Mouse (Mus musculus): ENCODE data around the gene Rhbdd2. TPM values are rescaled to one million over a fixed set of nuclear protein-coding genes. Genes with fewer than 3 reads are reported as not detected.

Gene Rhbdd2
- total and polyA plus RNA-seq, 3 experiments = 3.7 to 21.3 (median 6.4) TPM

DNA sequence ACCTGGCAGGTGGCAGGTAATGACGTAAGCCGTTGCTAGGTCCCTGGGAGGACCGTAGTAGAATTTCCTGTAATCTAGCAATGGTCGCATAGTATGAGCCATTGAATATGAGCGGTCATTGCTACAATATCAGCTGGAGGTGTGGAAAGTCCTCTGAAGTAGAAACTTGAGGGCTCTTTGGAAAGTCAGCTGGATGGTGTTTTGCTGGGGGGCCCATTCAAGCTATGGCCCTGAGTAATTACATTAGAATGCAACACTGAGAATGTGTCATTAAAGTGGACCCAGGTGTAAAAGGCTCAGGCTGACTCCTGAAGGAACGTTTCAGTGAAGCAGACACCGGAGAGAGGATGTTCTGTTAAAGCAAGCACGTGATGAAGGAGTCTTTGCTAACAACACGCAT is 11.9 kb upstream of the Rhbdd2 start:
- H3K4me1 ChIP-seq (ENCODE audit: control insufficient read depth in 1 of 2, insufficient read depth in 2 of 2) = peaks cover 0 to 3% of the 10 kb centered on the region in 2 experiments; a peak in 2 of 4 replicates
- dilution Hi-C loops (cut with MboI; ENCODE audit: extremely low pct_ligation_motif_present, extremely low pct_unique_long_range_greater_than_20kb, low sequenced_read_pairs) = no loop called here
- no peaks in the 10 kb centered on the region for H3K9me3 ChIP-seq (replicated peaks; ENCODE audit: low read length)

GRCm38 (mm10) chr5:135621725-135622124 is 10.7 kb upstream of the Rhbdd2 start:
- dilution Hi-C loops (cut with MboI; ENCODE audit: extremely low pct_ligation_motif_present, extremely low pct_unique_long_range_greater_than_20kb, low sequenced_read_pairs) = no loop called here
- Histone ChIP-seq H3K4me1 (ENCODE audit: control insufficient read depth in 1 of 2, insufficient read depth in 2 of 2) (no peaks in the 10 kb centered on the region), H3K9ac (ENCODE audit: insufficient read depth, low read depth) (no peak overlapping the region), H3K4me2 (ENCODE audit: insufficient read depth, low read depth, poor library complexity, severe bottlenecking) (no peak overlapping the region), H3K36me3 (replicated peaks in 1 of 2; ENCODE audit: control insufficient read depth in 1 of 2, insufficient read depth in 1 of 2, low read length in 1 of 2) (no peaks in the 10 kb centered on the region), H3K27ac (ENCODE audit: insufficient read depth, low read depth) (no peak overlapping the region), H3K27me3 (replicated peaks) (peaks cover 21% of the 10 kb centered on the region), H3K9me3 (replicated peaks; ENCODE audit: low read length) (no peaks in the 10 kb centered on the region), H3K79me2 (replicated peaks; ENCODE audit: control insufficient read depth, extremely low read depth, insufficient read depth, poor library complexity, severe bottlenecking) (no peaks in the 10 kb centered on the region), H3K4me3 (replicated peaks in 1 of 3; ENCODE audit: low read depth in 2 of 3, low read length in 2 of 3, poor library complexity in 1 of 3) (no peak overlapping the region)
- no peak for DNase-seq (ENCODE audit: extremely low read depth)
- in situ Hi-C loops (cut with MboI; ENCODE audit: low pct_ligation_motif_present, low pct_unique_long_range_greater_than_20kb, low sequenced_read_pairs) = no loop called here
- TF ChIP-seq BHLHE40 (IDR thresholded peaks at IDR 0.05; ENCODE audit: low read depth, low read length) (no peak), CHD2 (IDR thresholded peaks at IDR 0.05; ENCODE audit: low read length) (no peak), PAX5 (IDR thresholded peaks at IDR 0.05; ENCODE audit: low read length) (no peak), E2F4 (IDR thresholded peaks at IDR 0.05; ENCODE audit: insufficient replicate concordance, low read depth, low read length) (no peak), SMC3 (IDR thresholded peaks at IDR 0.05; ENCODE audit: low read depth, low read length) (no peak), GABPA (IDR thresholded peaks at IDR 0.05; ENCODE audit: insufficient replicate concordance, low read depth, low read length) (no peak), EP300 (IDR thresholded peaks at IDR 0.05; ENCODE audit: low read length) (no peak), MEF2A (IDR thresholded peaks at IDR 0.05; ENCODE audit: borderline replicate concordance, low read depth, low read length) (no peak), ZNF384 (IDR thresholded peaks at IDR 0.05; ENCODE audit: low read depth, low read length) (no peak), POLR2AphosphoS2 (IDR thresholded peaks at IDR 0.05; ENCODE audit: low read depth, low read length) (no peak), UBTF (IDR thresholded peaks at IDR 0.05; ENCODE audit: low read depth, low read length) (no peak)

More for the DNA sequence above, 11.9 kb upstream of the Rhbdd2 start:
- no peak for DNase-seq (ENCODE audit: extremely low read depth)
- no peak overlapping the region for H3K27ac ChIP-seq (ENCODE audit: insufficient read depth, low read depth)
- H3K4me3 ChIP-seq (replicated peaks in 1 of 3; ENCODE audit: low read depth in 2 of 3, low read length in 2 of 3, poor library complexity in 1 of 3) = no peak overlapping the region
- TF ChIP-seq E2F4 (IDR thresholded peaks at IDR 0.05; ENCODE audit: insufficient replicate concordance, low read depth, low read length) = no peak
- TF ChIP-seq ZC3H11A (IDR thresholded peaks at IDR 0.05; ENCODE audit: low read depth, low read length) = no peak
- no peak for TF ChIP-seq MYC (IDR thresholded peaks at IDR 0.05; ENCODE audit: low read depth, low read length)
- TF ChIP-seq ELF1 (IDR thresholded peaks at IDR 0.05; ENCODE audit: low read depth, low read length) = no peak
- no peak for TF ChIP-seq JUND (conservative IDR thresholded peaks at IDR 0.05; ENCODE audit: low read depth, low read length)
- no peak for TF ChIP-seq ETS1 (conservative IDR thresholded peaks at IDR 0.05; ENCODE audit: low read depth, low read length)
- no peak for TF ChIP-seq TCF12 (IDR thresholded peaks at IDR 0.05; ENCODE audit: low read depth, low read length)
- TF ChIP-seq JUN (IDR thresholded peaks at IDR 0.05; ENCODE audit: insufficient read depth, low read depth, low read length) = no peak
- no peak for TF ChIP-seq BHLHE40 (IDR thresholded peaks at IDR 0.05; ENCODE audit: low read depth, low read length)
- TF ChIP-seq MEF2A (IDR thresholded peaks at IDR 0.05; ENCODE audit: borderline replicate concordance, low read depth, low read length) = no peak
- TF ChIP-seq SIN3A (IDR thresholded peaks at IDR 0.05; ENCODE audit: low read length) = no peak
- TF ChIP-seq ZNF384 (IDR thresholded peaks at IDR 0.05; ENCODE audit: low read depth, low read length) = no peak
- TF ChIP-seq NELFE (IDR thresholded peaks at IDR 0.05; ENCODE audit: low read depth, low read length) = no peak
- TF ChIP-seq CTCF (conservative IDR thresholded peaks at IDR 0.05 in 1 of 2, IDR thresholded peaks at IDR 0.05 in 1 of 2; ENCODE audit: low read depth in 2 of 2, low read length in 2 of 2) = no peak
- TF ChIP-seq KAT2A (IDR thresholded peaks at IDR 0.05; ENCODE audit: insufficient replicate concordance, low read length) = no peak
- no peak for TF ChIP-seq IRF4 (IDR thresholded peaks at IDR 0.05; ENCODE audit: low read depth, low read length)
- no peak for TF ChIP-seq SMC3 (IDR thresholded peaks at IDR 0.05; ENCODE audit: low read depth, low read length)
- H3K9ac ChIP-seq (ENCODE audit: insufficient read depth, low read depth) = no peak overlapping the region
- H3K27me3 ChIP-seq (replicated peaks) = peaks cover 21% of the 10 kb centered on the region
- no peaks in the 10 kb centered on the region for H3K36me3 ChIP-seq (replicated peaks in 1 of 2; ENCODE audit: control insufficient read depth in 1 of 2, insufficient read depth in 1 of 2, low read length in 1 of 2)
- H3K4me2 ChIP-seq (ENCODE audit: insufficient read depth, low read depth, poor library complexity, severe bottlenecking) = no peak overlapping the region
- no peaks in the 10 kb centered on the region for H3K79me2 ChIP-seq (replicated peaks; ENCODE audit: control insufficient read depth, extremely low read depth, insufficient read depth, poor library complexity, severe bottlenecking)
- in situ Hi-C loops (cut with MboI; ENCODE audit: low pct_ligation_motif_present, low pct_unique_long_range_greater_than_20kb, low sequenced_read_pairs) = no loop called here
